Mouse (Mus musculus): Measurements from ENCODE around the gene Smox.

GRCm38 (mm10) chr2:131510531-131510930 is 19.2 kb downstream of the Smox start:
- TF ChIP-seq CTCF (IDR thresholded peaks at IDR 0.05; ENCODE audit: borderline replicate concordance, extremely low read depth, insufficient read depth, insufficient read length) (no peak), POLR2A (IDR thresholded peaks at IDR 0.05; ENCODE audit: borderline replicate concordance, extremely low read depth, insufficient read depth, insufficient read length, poor library complexity, severe bottlenecking) (no peak)

Measured in brain, embryonic 14.5 days (tissue).